Mouse (Mus musculus): Measurements from ENCODE around the gene Spn. TPM values are rescaled to one million over a fixed set of nuclear protein-coding genes. Genes with fewer than 3 reads are reported as not detected.

Spn gene
- total and polyA plus RNA-seq, 2 experiments from 2014 or later = 0.10 to 0.19 TPM

DNA sequence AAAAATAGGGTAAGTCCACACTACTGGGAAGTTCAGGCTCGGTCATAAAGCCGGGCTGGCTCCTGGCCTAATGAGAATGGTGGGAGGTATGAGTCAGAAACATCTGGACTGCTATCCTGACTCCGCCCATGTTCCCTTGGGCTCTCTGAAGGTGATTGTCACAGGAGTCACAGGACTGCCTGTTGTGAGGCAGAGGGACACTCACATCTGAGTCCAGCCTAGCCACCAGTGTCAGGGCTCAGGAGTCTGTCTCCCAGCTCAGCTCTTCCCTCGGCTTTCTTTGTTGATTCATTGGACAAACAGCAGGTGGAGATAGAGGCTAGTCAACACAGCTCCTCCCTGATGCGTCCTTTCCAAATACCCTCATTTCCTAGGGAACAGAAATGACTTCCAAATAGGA, 19.7 kb downstream of the Spn start:
- no peak overlapping the region for H3K4me3 ChIP-seq (ENCODE audit: low read depth, low read length)
- peak; percentile 53 for DNase-seq (ENCODE audit: low spot score)
- H3K27me3 ChIP-seq (ENCODE audit: control insufficient read depth, insufficient read depth, low read length) = 0 out of 2 replicates have a peak, but pooled peaks cover 4% of the 10 kb centered on the region
- 24% methylated on average over 5 of the region's 5 CpGs for WGBS
- no peaks in the 10 kb centered on the region for H3K36me3 ChIP-seq (replicated peaks; ENCODE audit: control insufficient read depth, insufficient read depth, low read length)
- peak; percentile 62 for ATAC-seq (ENCODE audit: insufficient read depth, low read depth)
- TF ChIP-seq EP300 (IDR thresholded peaks at IDR 0.05; ENCODE audit: low read depth) = no peak
- peak; percentile 46 for TF ChIP-seq CTCF (IDR thresholded peaks at IDR 0.05; ENCODE audit: low read depth)
- peaks cover 8% of the 10 kb centered on the region; the same call in 1 of the 2 replicates for H3K4me1 ChIP-seq (ENCODE audit: control insufficient read depth, insufficient read depth)
- no peaks in the 10 kb centered on the region for H3K9me3 ChIP-seq (replicated peaks; ENCODE audit: control insufficient read depth, low read length)
- no peak overlapping the region for H3K4me2 ChIP-seq (ENCODE audit: low read depth, low read length)
- no peak overlapping the region for H3K9ac ChIP-seq (replicated peaks; ENCODE audit: low read depth, low read length)
- no peak overlapping the region for H3K27ac ChIP-seq (ENCODE audit: low read depth)

DNA sequence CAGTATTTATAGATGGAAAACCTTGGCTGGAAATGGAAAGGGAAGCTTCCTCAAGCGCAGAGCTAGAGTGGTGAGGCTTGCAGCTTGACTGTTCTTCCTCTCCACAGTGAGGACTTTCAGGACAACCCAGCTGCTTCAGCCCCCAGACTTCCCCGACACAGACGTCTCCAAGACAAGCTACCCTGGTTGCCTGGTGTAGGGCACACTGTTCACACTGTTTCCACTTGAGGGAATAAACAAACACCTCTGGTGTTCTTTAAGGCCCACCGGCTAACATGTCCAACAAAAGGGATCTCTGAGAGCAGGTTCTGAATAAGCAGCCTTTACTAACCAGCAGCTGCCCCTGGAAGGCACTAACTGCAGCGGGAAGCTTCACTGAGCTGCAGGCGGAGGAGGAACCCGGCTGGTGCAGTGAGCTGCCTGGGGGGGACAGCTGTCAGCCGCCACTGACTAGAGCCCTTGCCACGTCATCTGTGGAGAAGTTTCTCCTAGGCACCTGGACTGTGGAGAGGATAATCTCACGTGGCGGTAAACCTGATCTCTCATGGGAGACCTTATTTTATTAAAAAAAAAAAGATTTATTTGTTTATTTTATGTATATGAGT, 21.2 kb downstream of the Spn start:
- Histone ChIP-seq H3K36me3 (replicated peaks; ENCODE audit: control insufficient read depth, insufficient read depth, low read length) (no peaks in the 10 kb centered on the region), H3K27me3 (ENCODE audit: control insufficient read depth, insufficient read depth, low read length) (no peaks in the 10 kb centered on the region), H3K4me2 (ENCODE audit: low read depth, low read length) (no peak overlapping the region), H3K4me3 (ENCODE audit: low read depth, low read length) (no peak overlapping the region), H3K9me3 (replicated peaks; ENCODE audit: control insufficient read depth, low read length) (no peaks in the 10 kb centered on the region), H3K4me1 (ENCODE audit: control insufficient read depth, insufficient read depth) (peaks cover 5% of the 10 kb centered on the region; the same call in 1 of the 2 replicates), H3K9ac (replicated peaks; ENCODE audit: low read depth, low read length) (no peak overlapping the region), H3K27ac (ENCODE audit: low read depth) (no peak overlapping the region)
- 65% methylated on average over 11 of the region's 11 CpGs for WGBS
- ATAC-seq (ENCODE audit: insufficient read depth, low read depth) = no peak
- DNase-seq (ENCODE audit: low spot score) = no peak
- no peak for TF ChIP-seq CTCF (IDR thresholded peaks at IDR 0.05; ENCODE audit: low read depth)
- no peak for TF ChIP-seq EP300 (IDR thresholded peaks at IDR 0.05; ENCODE audit: low read depth)

- DNase-seq (ENCODE audit: low spot score) = no peak
- H3K4me3 ChIP-seq (ENCODE audit: low read depth, low read length) = no peak overlapping the region
- WGBS = 74% methylated on average over 11 of the region's 11 CpGs
- no peak overlapping the region for H3K9ac ChIP-seq (replicated peaks; ENCODE audit: low read depth, low read length)
- TF ChIP-seq EP300 (IDR thresholded peaks at IDR 0.05; ENCODE audit: low read depth) = no peak
- TF ChIP-seq CTCF (IDR thresholded peaks at IDR 0.05; ENCODE audit: low read depth) = no peak
- H3K4me2 ChIP-seq (ENCODE audit: low read depth, low read length) = no peak overlapping the region
- no peaks in the 10 kb centered on the region for H3K27me3 ChIP-seq (ENCODE audit: control insufficient read depth, insufficient read depth, low read length)
- no peak for ATAC-seq (ENCODE audit: insufficient read depth, low read depth)
- H3K9me3 ChIP-seq (replicated peaks; ENCODE audit: control insufficient read depth, low read length) = no peaks in the 10 kb centered on the region
- H3K27ac ChIP-seq (ENCODE audit: low read depth) = no peak overlapping the region
- H3K36me3 ChIP-seq (replicated peaks; ENCODE audit: control insufficient read depth, insufficient read depth, low read length) = no peaks in the 10 kb centered on the region
- H3K4me1 ChIP-seq (ENCODE audit: control insufficient read depth, insufficient read depth) = no peaks in the 10 kb centered on the region
These were observed 22.7 kb downstream of the Spn start for GRCm38 (mm10) chr7:127114920-127115319.

- DNase-seq (ENCODE audit: low spot score) = no peak
These were observed 23.9 kb downstream of the Spn start for GRCm38 (mm10) chr7:127113614-127114259.

DNA sequence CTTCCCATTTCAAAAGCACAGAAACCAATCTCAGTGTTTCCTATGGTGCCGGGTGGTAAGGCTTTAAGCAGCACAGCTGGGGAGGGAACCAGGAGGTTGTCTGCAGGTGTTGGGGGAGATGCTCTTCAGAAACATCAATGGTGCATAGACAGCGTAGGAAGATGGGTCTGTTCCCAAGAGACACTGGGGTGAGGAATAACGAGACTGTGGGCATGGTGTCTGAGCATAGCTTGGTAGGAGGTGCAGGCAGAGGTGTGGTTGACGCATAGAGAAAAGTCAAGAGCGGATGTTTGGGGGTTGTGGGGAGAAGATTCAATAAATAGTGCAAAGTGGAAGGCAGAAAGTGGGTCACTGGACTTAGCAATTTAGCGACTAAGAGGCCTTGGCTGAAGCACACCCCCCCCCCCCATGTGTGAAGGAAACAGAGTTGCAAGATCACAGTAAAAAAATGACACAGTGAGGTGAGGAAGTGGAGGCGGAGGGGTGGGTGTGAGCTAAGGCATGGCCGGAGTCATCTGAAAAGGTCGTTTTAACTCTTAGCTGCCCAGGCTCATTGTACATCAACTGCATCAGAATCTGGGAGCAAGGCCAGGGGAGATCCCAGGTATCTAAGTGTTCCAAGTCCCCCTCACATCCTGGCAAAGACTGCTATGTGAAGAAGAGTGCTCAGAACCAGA, 24.6 kb downstream of the Spn start:
- no peak overlapping the region for H3K27ac ChIP-seq (ENCODE audit: low read depth)
- TF ChIP-seq CTCF (IDR thresholded peaks at IDR 0.05; ENCODE audit: low read depth) = no peak
- TF ChIP-seq EP300 (IDR thresholded peaks at IDR 0.05; ENCODE audit: low read depth) = no peak
- no peaks in the 10 kb centered on the region for H3K9me3 ChIP-seq (replicated peaks; ENCODE audit: control insufficient read depth, low read length)
- H3K4me2 ChIP-seq (ENCODE audit: low read depth, low read length) = no peak overlapping the region
- H3K4me1 ChIP-seq (ENCODE audit: control insufficient read depth, insufficient read depth) = no peaks in the 10 kb centered on the region
- H3K4me3 ChIP-seq (ENCODE audit: low read depth, low read length) = no peak overlapping the region
- no peak overlapping the region; the same call in 1 of the 2 replicates for H3K9ac ChIP-seq (replicated peaks; ENCODE audit: low read depth, low read length)
- H3K27me3 ChIP-seq (ENCODE audit: control insufficient read depth, insufficient read depth, low read length) = no peaks in the 10 kb centered on the region
- H3K36me3 ChIP-seq (replicated peaks; ENCODE audit: control insufficient read depth, insufficient read depth, low read length) = no peaks in the 10 kb centered on the region
- ATAC-seq (ENCODE audit: insufficient read depth, low read depth) (no peak), DNase-seq (ENCODE audit: low spot score) (no peak)
- 26% methylated on average over 9 of the region's 9 CpGs for WGBS

More at GRCm38 (mm10) chr7:127113614-127114259, 23.9 kb downstream of the Spn start:
- no peak for ATAC-seq (ENCODE audit: insufficient read depth, low read depth)
- TF ChIP-seq CTCF (IDR thresholded peaks at IDR 0.05; ENCODE audit: low read depth) (no peak), EP300 (IDR thresholded peaks at IDR 0.05; ENCODE audit: low read depth) (no peak)
- H3K4me1 ChIP-seq (ENCODE audit: control insufficient read depth, insufficient read depth) = no peaks in the 10 kb centered on the region
- H3K4me3 ChIP-seq (ENCODE audit: low read depth, low read length) = no peak overlapping the region
- no peaks in the 10 kb centered on the region for H3K9me3 ChIP-seq (replicated peaks; ENCODE audit: control insufficient read depth, low read length)
- no peak overlapping the region; the same call in 1 of the 2 replicates for H3K9ac ChIP-seq (replicated peaks; ENCODE audit: low read depth, low read length)
- 40% methylated on average over 12 of the region's 12 CpGs for WGBS
- H3K36me3 ChIP-seq (replicated peaks; ENCODE audit: control insufficient read depth, insufficient read depth, low read length) = no peaks in the 10 kb centered on the region
- H3K27me3 ChIP-seq (ENCODE audit: control insufficient read depth, insufficient read depth, low read length) = no peaks in the 10 kb centered on the region
- H3K4me2 ChIP-seq (ENCODE audit: low read depth, low read length) = no peak overlapping the region
- no peak overlapping the region for H3K27ac ChIP-seq (ENCODE audit: low read depth)

Data from heart, postnatal 0 days (tissue).